In the genomic region with DNA sequence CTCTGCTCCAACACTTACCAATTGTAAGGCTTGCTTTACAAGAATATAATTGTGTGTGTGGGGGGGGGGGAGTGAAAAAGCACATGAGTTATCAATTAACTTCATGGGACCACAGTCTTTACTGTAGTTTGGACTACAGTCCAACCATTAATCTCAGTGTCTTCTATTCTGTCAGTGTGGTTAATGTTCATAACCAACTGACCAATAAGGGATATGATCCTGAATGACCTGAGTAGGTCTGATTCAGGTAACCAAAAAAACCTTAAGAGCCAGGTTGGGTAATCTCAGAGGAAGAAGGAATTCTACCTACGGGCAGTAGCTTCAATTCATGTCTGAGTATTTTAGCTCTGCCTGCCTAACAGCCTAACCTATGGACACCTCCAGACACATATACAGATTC, we compare ENCODE assay signal across 24 mouse cellular contexts. TPM values are rescaled to one million over a fixed set of nuclear protein-coding genes. Genes with fewer than 3 reads are reported as not detected.
DNase-seq lines count a peak whose midpoint lies in the region; ATAC-seq and TF ChIP-seq lines count a peak whose summit lies in the region.
"Had no signal": no experiment of that assay in that cellular context is flagged by ENCODE, and none has a peak within 500 bp of the region (broad histone marks: within the 10 kb centered on the region; RNA-seq: fewer than 3 reads in every experiment).

No protein-coding gene starts in this region.

- H3K9me3 ChIP-seq in kidney, embryonic 16.5 days (ENCODE audit: low read length): no peaks in the 10 kb centered on the region
- H3K9me3 ChIP-seq in kidney, embryonic 14.5 days (ENCODE audit: control insufficient read depth, low read length): no peaks in the 10 kb centered on the region
- H3K9me3 ChIP-seq in kidney, postnatal 0 days (replicated peaks; ENCODE audit: low read length): no peaks in the 10 kb centered on the region
- H3K9me3 ChIP-seq in kidney, embryonic 15.5 days (replicated peaks): no peaks in the 10 kb centered on the region
- H3K9me3 ChIP-seq: G1E had no signal

- peak overlapping the region; percentile 90 for H3K27ac ChIP-seq in kidney, adult 2 months (ENCODE audit: insufficient read depth, low read depth, low read length)
- 0 out of 2 replicates have a peak overlapping the region, but pooled peaks have one; percentile 29 for H3K27ac ChIP-seq in kidney, embryonic 16.5 days (ENCODE audit: low read length)
- no peak overlapping the region for H3K27ac ChIP-seq in kidney, embryonic 14.5 days (ENCODE audit: low read depth, low read length)
- no peak overlapping the region for H3K27ac ChIP-seq in kidney, postnatal 0 days
- H3K27ac ChIP-seq in kidney, embryonic 15.5 days: no peak overlapping the region

- DNase-seq in kidney, adult 2 months: peak; percentile 71
- no peak for DNase-seq in kidney, postnatal 25 days
- DNase-seq in kidney, adult 9 months: peak; percentile 71
- DNase-seq in kidney, adult 11 months: no peak
- no peak for DNase-seq in kidney, postnatal 0 days (ENCODE audit: low spot score)
- DNase-seq: adrenal gland, adult 2 months; adrenal gland, adult 8-10 months; adrenal gland, postnatal 10 days; adrenal gland, postnatal 14 days; adrenal gland, postnatal 25 days; adrenal gland, postnatal 36 days; B cell, adult 2 months; cerebellum, adult 11 months; cerebellum, adult 11-12 months had no signal

- peaks cover 6% of the 10 kb centered on the region; the same call in 1 of the 2 replicates for H3K4me1 ChIP-seq in kidney, adult 2 months (ENCODE audit: control insufficient read depth, insufficient read depth, low read length)
- no peaks in the 10 kb centered on the region for H3K4me1 ChIP-seq in kidney, embryonic 16.5 days (ENCODE audit: insufficient read depth, low read length)
- H3K4me1 ChIP-seq in kidney, embryonic 14.5 days (ENCODE audit: control insufficient read depth, insufficient read depth, low read length): no peaks in the 10 kb centered on the region
- no peaks in the 10 kb centered on the region for H3K4me1 ChIP-seq in kidney, postnatal 0 days (replicated peaks; ENCODE audit: insufficient read depth, low read length)
- no peaks in the 10 kb centered on the region for H3K4me1 ChIP-seq in kidney, embryonic 15.5 days

- H3K4me3 ChIP-seq in kidney, adult 2 months (ENCODE audit: insufficient read depth, low read depth, low read length): no peak overlapping the region
- H3K4me3 ChIP-seq in kidney, embryonic 16.5 days (ENCODE audit: low read length): no peak overlapping the region
- H3K4me3 ChIP-seq in kidney, embryonic 14.5 days (ENCODE audit: low read length): no peak overlapping the region
- no peak overlapping the region for H3K4me3 ChIP-seq in kidney, postnatal 0 days (replicated peaks; ENCODE audit: low read depth, low read length)
- no peak overlapping the region for H3K4me3 ChIP-seq in kidney, embryonic 15.5 days (replicated peaks)

- no peak overlapping the region for H3K4me2 ChIP-seq in kidney, embryonic 16.5 days (replicated peaks; ENCODE audit: low read depth, low read length)
- H3K4me2 ChIP-seq in kidney, embryonic 14.5 days (replicated peaks; ENCODE audit: low read depth, low read length): no peak overlapping the region
- H3K4me2 ChIP-seq in kidney, postnatal 0 days (ENCODE audit: low read length): no peak overlapping the region
- no peak overlapping the region for H3K4me2 ChIP-seq in kidney, embryonic 15.5 days

- TF ChIP-seq CTCF in kidney, adult 2 months (conservative IDR thresholded peaks at IDR 0.05; ENCODE audit: insufficient read depth, insufficient read length, low read depth, low read length): no peak
- TF ChIP-seq CTCF in kidney, postnatal 0 days (IDR thresholded peaks at IDR 0.05; ENCODE audit: low read depth): no peak

- H3K9ac ChIP-seq in kidney, embryonic 16.5 days (replicated peaks; ENCODE audit: low read length): no peak overlapping the region
- H3K9ac ChIP-seq in kidney, embryonic 14.5 days (ENCODE audit: low read depth, low read length): no peak overlapping the region
- no peak overlapping the region for H3K9ac ChIP-seq in kidney, postnatal 0 days (ENCODE audit: low read depth, low read length)
- H3K9ac ChIP-seq in kidney, embryonic 15.5 days: no peak overlapping the region

- no peaks in the 10 kb centered on the region for H3K27me3 ChIP-seq in kidney, adult 2 months (replicated peaks; ENCODE audit: control insufficient read depth, insufficient read depth, low read length)
- no peaks in the 10 kb centered on the region for H3K27me3 ChIP-seq in kidney, embryonic 16.5 days (ENCODE audit: insufficient read depth, low read length)
- no peaks in the 10 kb centered on the region for H3K27me3 ChIP-seq in kidney, embryonic 14.5 days (ENCODE audit: control insufficient read depth, insufficient read depth, low read length)
- no peaks in the 10 kb centered on the region for H3K27me3 ChIP-seq in kidney, postnatal 0 days (ENCODE audit: insufficient read depth, low read length)
- no peaks in the 10 kb centered on the region for H3K27me3 ChIP-seq in kidney, embryonic 15.5 days
- H3K27me3 ChIP-seq: CH12.LX, Patski had no signal

- ATAC-seq in kidney, embryonic 16.5 days (ENCODE audit: low FRiP score, low TSS enrichment): peak; percentile 71
- no peak for ATAC-seq in kidney, embryonic 14.5 days (ENCODE audit: low FRiP score, low TSS enrichment)
- ATAC-seq in kidney, postnatal 0 days (replicated peaks; ENCODE audit: low FRiP score, low read depth): peak; percentile 90
- ATAC-seq in kidney, embryonic 15.5 days (replicated peaks; ENCODE audit: low FRiP score): no peak; the same call in 1 of the 2 replicates
- ATAC-seq: activated CD4-positive, CD25-positive, alpha-beta regulatory T cell, adult 4 months; CD4-positive, CD25-positive, alpha-beta regulatory T cell, adult 4 months; Patski had no signal

- no peak for TF ChIP-seq POLR2A in kidney, adult 2 months (IDR thresholded peaks at IDR 0.05; ENCODE audit: low read depth, low read length)

- H3K36me3 ChIP-seq in kidney, adult 2 months (ENCODE audit: control insufficient read depth, insufficient read depth, low read length): no peaks in the 10 kb centered on the region
- no peaks in the 10 kb centered on the region for H3K36me3 ChIP-seq in kidney, embryonic 16.5 days (ENCODE audit: insufficient read depth, low read length)
- H3K36me3 ChIP-seq in kidney, embryonic 14.5 days (ENCODE audit: control insufficient read depth, insufficient read depth, low read length): no peaks in the 10 kb centered on the region
- no peaks in the 10 kb centered on the region for H3K36me3 ChIP-seq in kidney, postnatal 0 days (ENCODE audit: insufficient read depth, low read length)
- H3K36me3 ChIP-seq in kidney, embryonic 15.5 days: no peaks in the 10 kb centered on the region
- H3K36me3 ChIP-seq: G1E had no signal

- 51% methylated on average over 1 of the region's 1 CpGs for WGBS in kidney, adult 2 months
- 72% methylated on average over 1 of the region's 1 CpGs for WGBS in kidney, embryonic 16.5 days
- WGBS in kidney, embryonic 14.5 days: 86% methylated on average over 1 of the region's 1 CpGs
- 78% methylated on average over 1 of the region's 1 CpGs for WGBS in kidney, postnatal 0 days
- WGBS in kidney, embryonic 15.5 days: 79% methylated on average over 1 of the region's 1 CpGs

RNA-seq across cellular contexts. Expression of gene Gm47996, which starts 14.6 kb away (rescaled TPM):
- not detected in 2 replicates for polyA plus RNA-seq in kidney, adult 2 months (2012; rRNA removed)
- polyA plus RNA-seq in kidney, embryonic 16.5 days (2015; fragmentation: Nextera tagmentation; extraction: Ambion mirVana): 0.67 TPM in 2 replicates
- not detected in 2 replicates for polyA plus RNA-seq in kidney, embryonic 14.5 days (2014; fragmentation: Nextera tagmentation; extraction: Ambion mirVana)
- polyA plus RNA-seq in kidney, postnatal 0 days (2015; fragmentation: Nextera tagmentation; extraction: Ambion mirVana): 0.28 and 0.41 TPM in 2 replicates
- polyA plus RNA-seq in kidney, embryonic 15.5 days (2015; fragmentation: Nextera tagmentation; extraction: Ambion mirVana): 0.19 and 0.71 TPM in 2 replicates
- polyA plus RNA-seq: activated CD4-positive, CD25-positive, alpha-beta regulatory T cell, adult 4 months; adrenal gland, adult 2 months; C2C12; CD4-positive, CD25-positive, alpha-beta regulatory T cell, adult 4 months; Patski had no signal

RNA-seq across cellular contexts. Expression of gene 3110040M04Rik, which starts 20.6 kb away (rescaled TPM):
- polyA plus RNA-seq in kidney, adult 2 months (2012; rRNA removed): 0.13 and 0.19 TPM in 2 replicates
- 1.4 and 1.9 TPM in 2 replicates for polyA plus RNA-seq in kidney, embryonic 16.5 days (2015; fragmentation: Nextera tagmentation; extraction: Ambion mirVana)
- 0.58 and 0.76 TPM in 2 replicates for polyA plus RNA-seq in kidney, embryonic 14.5 days (2014; fragmentation: Nextera tagmentation; extraction: Ambion mirVana)
- polyA plus RNA-seq in kidney, postnatal 0 days (2015; fragmentation: Nextera tagmentation; extraction: Ambion mirVana): 0.92 and 1.1 TPM in 2 replicates
- 0.42 and 0.55 TPM in 2 replicates for polyA plus RNA-seq in kidney, embryonic 15.5 days (2015; fragmentation: Nextera tagmentation; extraction: Ambion mirVana)
- polyA plus RNA-seq: activated CD4-positive, CD25-positive, alpha-beta regulatory T cell, adult 4 months; adrenal gland, adult 2 months; brain, embryonic 14.5 days; C2C12; CD4-positive, CD25-positive, alpha-beta regulatory T cell, adult 4 months; Patski had no signal

RNA-seq across cellular contexts. Expression of gene Gm47995, which starts 26.3 kb away (rescaled TPM):
- polyA plus RNA-seq in kidney, adult 2 months (2012; rRNA removed): not detected in 2 replicates
- polyA plus RNA-seq in kidney, embryonic 16.5 days (2015; fragmentation: Nextera tagmentation; extraction: Ambion mirVana): 0.50 TPM in 1 of 2 replicates, not detected in the other
- polyA plus RNA-seq in kidney, embryonic 14.5 days (2014; fragmentation: Nextera tagmentation; extraction: Ambion mirVana): 0.34 TPM in 1 of 2 replicates, not detected in the other
- 0.29 and 0.32 TPM in 2 replicates for polyA plus RNA-seq in kidney, postnatal 0 days (2015; fragmentation: Nextera tagmentation; extraction: Ambion mirVana)
- polyA plus RNA-seq in kidney, embryonic 15.5 days (2015; fragmentation: Nextera tagmentation; extraction: Ambion mirVana): 0.25 and 0.51 TPM in 2 replicates
- polyA plus RNA-seq: activated CD4-positive, CD25-positive, alpha-beta regulatory T cell, adult 4 months; adrenal gland, adult 2 months; brain, embryonic 14.5 days; CD4-positive, CD25-positive, alpha-beta regulatory T cell, adult 4 months; Patski had no signal

RNA-seq across cellular contexts. Expression of gene Gm8947, which starts 32.4 kb away (rescaled TPM):
- polyA plus RNA-seq in kidney, adult 2 months (2012; rRNA removed): 0.31 and 0.54 TPM in 2 replicates
- polyA plus RNA-seq in kidney, embryonic 16.5 days (2015; fragmentation: Nextera tagmentation; extraction: Ambion mirVana): 0.86 and 0.91 TPM in 2 replicates
- polyA plus RNA-seq in kidney, embryonic 14.5 days (2014; fragmentation: Nextera tagmentation; extraction: Ambion mirVana): 0.41 and 0.44 TPM in 2 replicates
- 0.61 and 0.80 TPM in 2 replicates for polyA plus RNA-seq in kidney, postnatal 0 days (2015; fragmentation: Nextera tagmentation; extraction: Ambion mirVana)
- 0.26 and 0.46 TPM in 2 replicates for polyA plus RNA-seq in kidney, embryonic 15.5 days (2015; fragmentation: Nextera tagmentation; extraction: Ambion mirVana)
- polyA plus RNA-seq: activated CD4-positive, CD25-positive, alpha-beta regulatory T cell, adult 4 months; adrenal gland, adult 2 months; brain, embryonic 14.5 days; CD4-positive, CD25-positive, alpha-beta regulatory T cell, adult 4 months; Patski had no signal

RNA-seq across cellular contexts. Expression of gene Gm47985, which starts 42.2 kb away (rescaled TPM):
- not detected in 2 replicates for polyA plus RNA-seq in kidney, adult 2 months (2012; rRNA removed)
- polyA plus RNA-seq in kidney, embryonic 16.5 days (2015; fragmentation: Nextera tagmentation; extraction: Ambion mirVana): 0.25 and 0.48 TPM in 2 replicates
- polyA plus RNA-seq in kidney, embryonic 14.5 days (2014; fragmentation: Nextera tagmentation; extraction: Ambion mirVana): 0.20 and 0.26 TPM in 2 replicates
- 0.46 and 0.56 TPM in 2 replicates for polyA plus RNA-seq in kidney, postnatal 0 days (2015; fragmentation: Nextera tagmentation; extraction: Ambion mirVana)
- 0.22 and 0.31 TPM in 2 replicates for polyA plus RNA-seq in kidney, embryonic 15.5 days (2015; fragmentation: Nextera tagmentation; extraction: Ambion mirVana)
- polyA plus RNA-seq: activated CD4-positive, CD25-positive, alpha-beta regulatory T cell, adult 4 months; adrenal gland, adult 2 months; brain, embryonic 14.5 days; CD4-positive, CD25-positive, alpha-beta regulatory T cell, adult 4 months; Patski had no signal

Comparison
In these comparisons a context has a peak if more than half of its experiments do, and no peak if none do; other contexts are left out.
1. DNase-seq: peak in kidney, adult 2 months (single experiment) and kidney, adult 9 months (single experiment); none in kidney, postnatal 25 days (0 of 2), kidney, adult 11 months (single experiment) and kidney, postnatal 0 days (single experiment).
2. H3K27ac ChIP-seq: peak in kidney, adult 2 months (single experiment) and kidney, embryonic 16.5 days (single experiment); none in kidney, embryonic 14.5 days (single experiment), kidney, postnatal 0 days (single experiment) and kidney, embryonic 15.5 days (single experiment).
3. ATAC-seq: peak in kidney, embryonic 16.5 days (single experiment) and kidney, postnatal 0 days (single experiment); none in kidney, embryonic 14.5 days (single experiment) and kidney, embryonic 15.5 days (single experiment).